Mouse (Mus musculus) neural tube, embryonic 13.5 days (tissue): ENCODE results near the gene Ttll5. TPM values are rescaled to one million over a fixed set of nuclear protein-coding genes. Genes with fewer than 3 reads are reported as not detected.

Source experiments
- ATAC-seq: fragments of 200-750 bp; cut with Nextera tagmentation; 2 replicates; pipeline ENCODE4 v1.8.0; 2017; ENCODE audit warnings: low read depth, mild to moderate bottlenecking, moderate TSS enrichment, moderate library complexity
- H3K27ac ChIP-seq: fragments of 300-500 bp; sonication (generic); replicated peaks from 2 replicates; pipeline ENCODE4 v1.5.1; 2015; ENCODE audit warnings: moderate library complexity, mild to moderate bottlenecking, inconsistent platforms
- H3K27me3 ChIP-seq: fragments of 300-500 bp; sonication (generic); 2 replicates; pipeline ENCODE4 v1.6.1; 2015; ENCODE audit warnings: mild to moderate bottlenecking, inconsistent platforms
- H3K36me3 ChIP-seq: fragments of 300-500 bp; sonication (generic); 2 replicates; pipeline ENCODE4 v1.6.1; 2015; ENCODE audit warnings: mild to moderate bottlenecking, inconsistent platforms
- H3K4me1 ChIP-seq: fragments of 300-500 bp; sonication (generic); replicated peaks from 2 replicates; pipeline ENCODE4 v1.6.1; 2015; ENCODE audit warnings: inconsistent platforms
- H3K4me2 ChIP-seq: fragments of 300-500 bp; sonication (generic); 2 replicates; pipeline ENCODE4 v1.6.1; 2015; ENCODE audit warnings: inconsistent platforms, mild to moderate bottlenecking, moderate library complexity
- H3K4me3 ChIP-seq: fragments of 300-500 bp; sonication (generic); 2 replicates; pipeline ENCODE4 v1.5.1; 2015; ENCODE audit warnings: mild to moderate bottlenecking, inconsistent platforms
- H3K9ac ChIP-seq: fragments of 300-500 bp; sonication (generic); 2 replicates; pipeline ENCODE4 v1.6.1; 2015; ENCODE audit warnings: moderate library complexity, mild to moderate bottlenecking, inconsistent platforms
- H3K9me3 ChIP-seq: fragments of 300-500 bp; sonication (generic); 2 replicates; pipeline ENCODE4 v1.6.1; 2016; ENCODE audit warnings: inconsistent platforms
- WGBS: fragments of 180-500 bp; shearing (Covaris S2); methylation state at CpG from one replicate; pipeline ENCODE4 v1.1.7; 2015; 5-methylcytosine and 5-hydroxymethylcytosine counted together
- polyA plus RNA-seq: library from polyadenylated mRNA; unstranded; fragments of >200 nt; fragmentation: Nextera tagmentation; extraction: Ambion mirVana; gene quantifications from 2 replicates; pipeline ENCODE4 v1.2.1, GENCODE M21; 2015

Ttll5 gene
- polyA plus RNA-seq, 1 experiment from 2014 or later = 15.1 TPM

- no peak for ATAC-seq
- H3K36me3 ChIP-seq = no peaks in the 10 kb centered on the region
- 38% methylated on average over 10 of the region's 10 CpGs for WGBS
- H3K9ac ChIP-seq = no peak overlapping the region
- no peaks in the 10 kb centered on the region for H3K9me3 ChIP-seq
- no peak overlapping the region for H3K4me2 ChIP-seq
- no peak overlapping the region; the same call in 1 of the 2 replicates for H3K27ac ChIP-seq
- H3K27me3 ChIP-seq = no peaks in the 10 kb centered on the region
- H3K4me1 ChIP-seq = peaks cover 19% of the 10 kb centered on the region
- H3K4me3 ChIP-seq = no peak overlapping the region
Measured at GRCm38 (mm10) chr12:85959822-85960501, 135.5 kb downstream of the Ttll5 start.

DNA sequence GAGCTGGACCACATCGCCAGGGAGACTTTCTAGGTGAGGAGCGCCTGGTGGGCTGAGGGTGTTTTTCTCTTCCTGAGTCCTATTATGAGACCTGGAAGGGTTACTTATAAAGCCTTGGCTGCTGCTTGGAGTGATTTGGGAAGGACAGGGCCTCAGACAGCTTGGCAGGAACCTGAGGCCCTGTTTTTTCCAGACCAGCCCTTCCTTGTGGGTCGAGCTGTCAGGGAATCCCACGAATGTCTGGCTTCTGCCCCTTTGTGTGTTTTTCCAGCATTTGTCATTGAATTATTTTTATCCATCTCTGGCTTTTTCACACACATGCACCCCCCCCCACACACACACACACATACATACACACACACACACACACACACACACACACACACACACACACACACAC lies 136.2 kb downstream of the Ttll5 start:
- WGBS = 74% methylated on average over 4 of the region's 4 CpGs
- H3K4me2 ChIP-seq = no peak overlapping the region
- no peak overlapping the region for H3K27ac ChIP-seq
- H3K27me3 ChIP-seq = no peaks in the 10 kb centered on the region
- no peak overlapping the region for H3K9ac ChIP-seq
- no peaks in the 10 kb centered on the region for H3K9me3 ChIP-seq
- no peaks in the 10 kb centered on the region for H3K36me3 ChIP-seq
- no peak overlapping the region for H3K4me3 ChIP-seq
- H3K4me1 ChIP-seq = peaks cover 19% of the 10 kb centered on the region
- no peak for ATAC-seq

- Histone ChIP-seq H3K4me3 (no peak overlapping the region), H3K27ac (no peak overlapping the region), H3K9ac (no peak overlapping the region), H3K4me2 (no peak overlapping the region), H3K27me3 (no peaks in the 10 kb centered on the region), H3K9me3 (no peaks in the 10 kb centered on the region), H3K36me3 (no peaks in the 10 kb centered on the region), H3K4me1 (peaks cover 19% of the 10 kb centered on the region)
- 88% methylated on average over 2 of the region's 2 CpGs for WGBS
- ATAC-seq = no peak
Measured at GRCm38 (mm10) chr12:85963160-85963559, 138.7 kb downstream of the Ttll5 start.

DNA sequence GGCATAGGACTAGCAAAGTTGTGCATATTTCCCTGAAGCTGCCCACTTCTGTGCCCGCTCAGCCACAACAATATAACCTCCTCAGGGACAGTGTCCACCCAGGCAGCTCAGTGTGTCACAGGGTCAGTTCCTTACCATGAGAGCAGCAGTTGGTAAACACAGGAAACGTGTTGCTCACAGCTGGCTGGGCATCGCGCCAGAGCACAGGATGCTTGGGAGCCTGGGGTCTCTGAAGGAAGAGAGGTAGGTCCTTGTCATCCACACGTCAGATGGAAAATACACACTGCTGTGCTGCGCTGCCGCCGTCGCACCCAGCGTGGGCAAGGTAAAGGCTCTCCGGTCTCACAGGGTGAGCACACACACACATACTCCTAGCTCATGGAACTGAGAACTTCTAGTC lies 139.2 kb downstream of the Ttll5 start:
- no peak for ATAC-seq
- 82% methylated on average over 11 of the region's 11 CpGs for WGBS
- H3K9me3 ChIP-seq = no peaks in the 10 kb centered on the region

GRCm38 (mm10) chr12:85964436-85964835 lies 140.0 kb downstream of the Ttll5 start:
- no peak overlapping the region for H3K27ac ChIP-seq
- H3K36me3 ChIP-seq = no peaks in the 10 kb centered on the region
- H3K9me3 ChIP-seq = no peaks in the 10 kb centered on the region
- no peak for ATAC-seq
- H3K4me3 ChIP-seq = no peak overlapping the region
- no peaks in the 10 kb centered on the region for H3K27me3 ChIP-seq
- 83% methylated on average over 3 of the region's 3 CpGs for WGBS
- no peak overlapping the region for H3K9ac ChIP-seq
- H3K4me2 ChIP-seq = no peak overlapping the region
- peaks cover 19% of the 10 kb centered on the region for H3K4me1 ChIP-seq

More for the DNA sequence above, 139.2 kb downstream of the Ttll5 start:
- H3K4me1 ChIP-seq = peaks cover 19% of the 10 kb centered on the region
- H3K9ac ChIP-seq = no peak overlapping the region
- no peak overlapping the region for H3K27ac ChIP-seq
- H3K27me3 ChIP-seq = no peaks in the 10 kb centered on the region
- H3K4me3 ChIP-seq = no peak overlapping the region
- H3K4me2 ChIP-seq = no peak overlapping the region
- no peaks in the 10 kb centered on the region for H3K36me3 ChIP-seq

GRCm38 (mm10) chr12:85967812-85968211 lies 143.4 kb downstream of the Ttll5 start:
- Histone ChIP-seq H3K9me3 (no peaks in the 10 kb centered on the region), H3K9ac (no peak overlapping the region), H3K36me3 (no peaks in the 10 kb centered on the region), H3K4me2 (no peak overlapping the region), H3K4me3 (no peak overlapping the region), H3K4me1 (peaks cover 7% of the 10 kb centered on the region), H3K27me3 (no peaks in the 10 kb centered on the region), H3K27ac (no peak overlapping the region)
- ATAC-seq = no peak

- Histone ChIP-seq H3K9ac (no peak overlapping the region), H3K27ac (no peak overlapping the region), H3K4me3 (no peak overlapping the region), H3K36me3 (no peaks in the 10 kb centered on the region), H3K9me3 (no peaks in the 10 kb centered on the region), H3K4me1 (peaks cover 1% of the 10 kb centered on the region; the same call in 1 of the 2 replicates), H3K27me3 (no peaks in the 10 kb centered on the region), H3K4me2 (no peak overlapping the region)
- no peak for ATAC-seq
- WGBS = 71% methylated on average over 4 of the region's 4 CpGs
Measured at GRCm38 (mm10) chr12:85968409-85968808, 143.9 kb downstream of the Ttll5 start.

DNA sequence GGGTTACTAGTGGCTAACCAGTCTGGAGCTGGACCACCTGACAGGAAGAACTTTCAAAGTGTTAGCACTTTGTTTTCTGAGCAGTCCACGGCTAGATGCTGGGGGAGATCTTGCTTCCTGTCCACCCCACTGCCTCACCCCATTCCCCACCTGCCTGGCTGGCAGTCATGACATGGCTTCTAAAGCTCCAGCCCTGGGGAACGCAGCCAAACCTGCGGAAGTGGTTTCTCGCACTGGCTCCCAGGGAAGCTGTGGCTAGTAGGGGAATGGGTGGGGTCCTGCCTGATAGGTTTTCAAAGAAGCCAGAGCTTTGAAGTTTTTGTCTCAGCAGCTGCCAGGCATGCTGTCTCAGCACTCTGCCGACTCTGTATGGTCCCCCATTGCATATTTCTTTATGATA lies 145.1 kb downstream of the Ttll5 start:
- 66% methylated on average over 5 of the region's 5 CpGs for WGBS

GRCm38 (mm10) chr12:85970191-85970590 lies 145.7 kb downstream of the Ttll5 start:
- no peaks in the 10 kb centered on the region for H3K9me3 ChIP-seq
- H3K4me1 ChIP-seq = peaks cover 7% of the 10 kb centered on the region
- 77% methylated on average over 5 of the region's 5 CpGs for WGBS
- H3K27ac ChIP-seq = no peak overlapping the region
- H3K36me3 ChIP-seq = no peaks in the 10 kb centered on the region
- ATAC-seq = no peak
- H3K27me3 ChIP-seq = no peaks in the 10 kb centered on the region
- H3K4me2 ChIP-seq = no peak overlapping the region
- H3K9ac ChIP-seq = no peak overlapping the region
- H3K4me3 ChIP-seq = no peak overlapping the region

More for the DNA sequence above, 145.1 kb downstream of the Ttll5 start:
- H3K9ac ChIP-seq = no peak overlapping the region
- H3K27me3 ChIP-seq = no peaks in the 10 kb centered on the region
- H3K4me1 ChIP-seq = peaks cover 7% of the 10 kb centered on the region
- H3K9me3 ChIP-seq = no peaks in the 10 kb centered on the region
- H3K4me2 ChIP-seq = no peak overlapping the region
- H3K4me3 ChIP-seq = no peak overlapping the region
- ATAC-seq = no peak
- H3K27ac ChIP-seq = no peak overlapping the region
- no peaks in the 10 kb centered on the region for H3K36me3 ChIP-seq

DNA sequence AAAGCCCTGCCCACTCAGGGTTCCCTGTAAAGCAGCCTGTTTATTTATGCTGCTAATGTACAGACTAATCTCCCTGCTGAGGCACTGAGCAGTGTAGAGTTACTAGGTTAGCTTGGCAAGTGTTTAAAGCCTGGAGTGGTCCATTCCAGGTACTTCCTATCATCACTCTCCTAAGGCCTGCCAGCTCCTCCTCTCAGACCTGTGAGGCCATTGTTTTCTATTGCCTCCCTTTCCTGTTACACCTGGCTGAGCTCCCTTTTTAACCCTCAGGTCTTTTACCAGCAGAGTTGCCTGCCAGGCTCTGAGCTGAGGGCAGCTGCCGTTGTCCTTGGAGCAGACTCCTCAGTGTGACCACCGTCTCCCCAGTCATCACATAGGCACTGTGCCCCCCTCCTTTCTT lies 146.3 kb downstream of the Ttll5 start:
- ATAC-seq = no peak
- no peaks in the 10 kb centered on the region for H3K27me3 ChIP-seq
- H3K9ac ChIP-seq = no peak overlapping the region
- H3K9me3 ChIP-seq = no peaks in the 10 kb centered on the region
- WGBS = 78% methylated on average over 2 of the region's 2 CpGs
- H3K4me2 ChIP-seq = no peak overlapping the region
- no peak overlapping the region for H3K4me3 ChIP-seq
- H3K4me1 ChIP-seq = peaks cover 7% of the 10 kb centered on the region
- H3K27ac ChIP-seq = no peak overlapping the region
- H3K36me3 ChIP-seq = no peaks in the 10 kb centered on the region

DNA sequence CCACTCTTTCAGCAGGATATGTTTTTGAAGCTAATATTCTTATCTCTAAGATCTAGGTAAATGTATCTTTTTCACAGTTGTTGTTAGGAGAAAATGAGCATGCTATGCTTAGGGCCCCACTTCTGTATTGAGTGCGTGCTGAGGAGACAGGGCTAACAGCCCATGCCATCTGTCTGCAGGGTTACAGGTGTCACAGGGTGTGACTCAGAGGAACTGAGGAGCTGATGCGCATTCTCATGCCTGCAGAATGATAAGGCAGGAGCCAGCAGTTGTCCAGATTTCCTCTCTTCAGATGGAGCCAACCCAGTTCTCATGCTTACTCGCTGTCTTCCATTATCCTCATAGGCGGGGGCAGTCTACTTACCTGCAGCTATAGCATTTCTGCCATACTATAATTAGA lies 147.2 kb downstream of the Ttll5 start:
- Histone ChIP-seq H3K27me3 (no peaks in the 10 kb centered on the region), H3K27ac (no peak overlapping the region), H3K9ac (no peak overlapping the region), H3K4me2 (no peak overlapping the region), H3K4me3 (no peak overlapping the region), H3K36me3 (no peaks in the 10 kb centered on the region), H3K9me3 (no peaks in the 10 kb centered on the region), H3K4me1 (peaks cover 7% of the 10 kb centered on the region)
- no peak for ATAC-seq
- WGBS = 80% methylated on average over 4 of the region's 4 CpGs

GRCm38 (mm10) chr12:85973526-85973925 lies 149.1 kb downstream of the Ttll5 start:
- H3K27ac ChIP-seq = no peak overlapping the region
- no peaks in the 10 kb centered on the region for H3K9me3 ChIP-seq
- H3K4me3 ChIP-seq = no peak overlapping the region
- H3K9ac ChIP-seq = no peak overlapping the region
- H3K36me3 ChIP-seq = no peaks in the 10 kb centered on the region
- peaks cover 10% of the 10 kb centered on the region for H3K4me1 ChIP-seq
- 78% methylated on average over 4 of the region's 4 CpGs for WGBS
- H3K27me3 ChIP-seq = no peaks in the 10 kb centered on the region
- no peak overlapping the region for H3K4me2 ChIP-seq
- no peak for ATAC-seq

DNA sequence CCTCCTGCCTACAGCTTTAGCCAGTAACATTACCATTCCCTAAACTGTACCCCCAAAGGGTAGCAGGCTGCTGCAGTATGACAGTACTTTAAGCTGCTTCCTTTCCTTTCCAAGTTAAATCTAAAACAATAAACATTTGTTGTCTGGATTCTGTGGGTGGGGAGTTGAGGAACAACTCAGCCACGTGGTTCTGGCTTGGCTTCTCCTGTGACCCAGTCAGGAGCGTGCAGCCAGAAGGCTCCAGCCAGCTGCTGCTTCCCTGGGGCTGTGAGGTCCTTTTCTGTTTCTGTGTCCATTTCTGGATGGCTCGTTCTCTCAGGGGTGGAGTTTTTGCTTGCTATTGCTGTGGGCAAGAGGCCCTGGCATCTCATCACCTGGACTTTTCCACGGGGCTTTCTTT lies 149.6 kb downstream of the Ttll5 start:
- whole genome bisulfite sequencing = 42% methylated on average over 4 of the region's 4 CpGs

More for the DNA sequence above, 149.6 kb downstream of the Ttll5 start:
- no peaks in the 10 kb centered on the region for H3K9me3 ChIP-seq
- no peak overlapping the region for H3K4me2 ChIP-seq
- no peaks in the 10 kb centered on the region for H3K27me3 ChIP-seq
- H3K36me3 ChIP-seq = no peaks in the 10 kb centered on the region
- peaks cover 10% of the 10 kb centered on the region for H3K4me1 ChIP-seq
- ATAC-seq = no peak
- H3K4me3 ChIP-seq = no peak overlapping the region
- no peak overlapping the region for H3K9ac ChIP-seq
- no peak overlapping the region for H3K27ac ChIP-seq
